Mouse (Mus musculus): ENCODE data around the gene Slc39a7.

- TF ChIP-seq POLR2A (IDR thresholded peaks at IDR 0.05; ENCODE audit: insufficient read length, low read depth) (no peak), TCF12 (IDR thresholded peaks at IDR 0.05; ENCODE audit: insufficient read depth, poor library complexity, severe bottlenecking) (no peak), MYOD1 (IDR thresholded peaks at IDR 0.05; ENCODE audit: control insufficient read depth in 1 of 3, insufficient read length in 2 of 3, low read depth in 2 of 3) (no peak), CEBPB (IDR thresholded peaks at IDR 0.05; ENCODE audit: insufficient read depth, poor library complexity, severe bottlenecking) (no peak)
Observed at GRCm38 (mm10) chr17:34057224-34057623, 25.7 kb upstream of the Slc39a7 start.
